Mouse (Mus musculus) T-helper 1 cell (primary cell): ENCODE results near the gene Gm973.

Source experiments
- in situ Hi-C: fragments of 300-600 bp; cut with MboI, MseI; formaldehyde crosslinking; loops from one replicate; pipeline ENCODE4 v1.15.1; 2025; ENCODE audit warnings: high pct_unique_total_duplicates

Gene Gm973

DNA sequence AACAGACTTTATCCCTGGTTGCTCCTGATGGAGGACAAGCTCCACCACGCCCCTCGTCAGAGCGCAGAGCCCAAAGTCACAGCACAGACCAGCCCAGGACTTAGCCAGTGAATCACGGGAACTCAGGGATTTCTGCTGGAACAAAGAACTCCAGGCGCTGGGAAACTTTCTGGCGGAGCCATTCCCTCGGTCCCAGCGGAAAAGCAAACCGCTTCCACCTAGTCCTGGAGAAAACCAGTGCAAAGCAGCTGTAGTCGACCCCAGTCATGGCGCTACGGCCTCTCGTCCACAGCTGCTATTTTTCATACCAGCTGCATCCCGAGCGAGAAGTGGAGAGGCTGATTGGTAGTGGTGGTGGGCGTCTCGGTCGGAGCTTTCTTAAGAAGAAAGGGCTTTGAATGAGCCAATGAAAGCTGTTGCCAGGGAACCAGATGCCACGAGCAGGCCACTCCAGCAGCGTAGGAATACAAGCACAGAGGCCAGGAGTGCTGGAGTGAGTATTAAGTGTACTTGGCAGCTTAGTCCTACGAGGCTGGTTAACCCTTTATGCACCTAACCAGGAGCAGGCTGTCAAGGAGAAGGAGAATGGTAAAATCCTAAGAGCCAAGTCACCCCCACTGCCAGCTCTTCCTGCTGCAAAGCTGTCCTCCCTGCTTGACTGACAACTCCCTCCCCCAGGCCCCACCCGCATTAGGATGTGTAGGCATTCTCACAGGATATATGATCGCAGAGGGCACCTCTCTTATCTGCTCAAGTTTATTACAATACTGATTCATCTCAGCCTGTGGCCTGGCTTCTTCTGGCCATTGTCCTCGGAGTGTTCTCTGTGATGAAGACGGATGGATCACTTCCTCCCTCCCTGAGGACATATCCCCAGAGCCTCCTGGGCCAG is at the start of gene Gm973:
Gm973 (plus strand) TSS at position 239 of the 892 bp plus-strand sequence.
- in situ Hi-C loops = no loop called here

DNA sequence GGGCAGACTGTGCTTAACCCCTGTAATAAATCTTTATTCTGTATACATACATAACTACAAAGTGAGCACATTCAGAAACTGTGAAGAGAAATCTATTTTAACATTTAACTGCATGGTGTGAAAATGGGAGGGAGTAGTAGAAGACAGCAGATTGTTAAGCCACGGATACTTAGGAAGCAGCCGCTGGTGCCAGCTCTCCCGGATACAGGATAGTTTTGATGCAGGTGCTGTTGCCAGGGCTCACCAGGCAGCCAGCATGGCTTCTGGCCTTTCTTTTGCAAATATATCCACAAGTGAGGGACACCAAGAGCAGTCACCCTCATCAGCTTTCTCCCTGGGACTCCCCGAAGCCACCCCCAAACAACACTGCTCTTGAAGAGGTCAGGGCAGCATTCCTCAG is 46.9 kb upstream of the Gm973 start:
- in situ Hi-C loops = no loop called here

DNA sequence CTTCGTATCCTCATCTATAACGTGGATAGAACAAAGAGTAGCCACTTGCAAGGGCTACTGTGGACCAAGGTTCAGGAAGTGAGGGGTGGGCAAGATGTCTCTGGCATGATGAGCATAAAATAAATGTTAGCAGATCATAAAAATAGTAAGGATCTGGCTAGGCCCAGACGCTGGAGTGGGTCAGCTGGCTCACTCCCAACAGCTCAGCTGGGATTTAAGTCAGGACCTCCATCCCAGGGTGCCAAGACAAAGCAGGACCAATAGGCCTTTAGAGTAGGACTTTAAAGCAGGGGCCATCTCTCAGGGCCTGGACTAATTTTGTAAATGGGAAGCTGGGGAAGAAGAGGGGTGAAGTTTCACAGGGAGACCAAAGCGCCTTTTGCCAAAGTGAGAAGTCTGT is 45.3 kb upstream of the Gm973 start:
- in situ Hi-C loops = no loop called here

DNA sequence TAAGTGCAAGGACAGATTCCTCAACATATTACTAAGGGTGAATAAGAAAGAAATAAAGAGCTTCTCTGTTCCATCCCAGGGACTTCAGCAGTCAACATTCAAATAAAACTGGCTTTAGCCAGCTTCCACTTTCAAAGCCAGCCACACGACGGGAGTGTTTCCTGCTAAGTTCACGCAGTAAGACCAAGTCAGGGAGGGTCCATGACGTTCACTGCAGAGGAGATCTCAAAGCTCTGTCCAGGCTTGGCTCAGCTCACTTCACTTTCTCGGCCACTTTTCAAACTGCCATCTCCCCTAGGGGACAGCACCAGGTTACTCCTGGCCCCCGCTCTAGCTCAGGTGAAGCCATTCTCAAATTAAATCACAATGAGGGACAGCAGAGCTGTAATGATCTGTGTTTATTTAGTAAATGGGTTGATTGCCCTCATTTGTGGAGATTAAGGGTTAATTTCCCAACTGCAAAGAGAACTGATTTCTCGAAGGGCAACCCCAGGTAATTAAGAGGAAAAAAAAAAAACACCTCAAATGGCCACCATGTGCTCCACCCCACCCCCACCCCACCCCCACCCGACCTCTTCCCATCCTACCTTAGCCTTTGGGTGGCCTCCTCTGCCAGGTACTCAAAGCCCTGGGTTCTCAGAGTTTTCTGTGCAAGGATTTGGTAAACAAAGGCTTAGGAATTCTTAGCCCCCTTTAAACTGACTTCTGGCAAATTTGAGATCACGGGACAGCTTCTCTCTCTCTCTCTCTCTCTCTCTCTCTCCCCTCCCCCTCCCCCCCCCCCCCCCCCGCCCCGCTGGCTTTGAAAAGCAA is 43.5 kb upstream of the Gm973 start:
- in situ Hi-C loops = no loop called here

DNA sequence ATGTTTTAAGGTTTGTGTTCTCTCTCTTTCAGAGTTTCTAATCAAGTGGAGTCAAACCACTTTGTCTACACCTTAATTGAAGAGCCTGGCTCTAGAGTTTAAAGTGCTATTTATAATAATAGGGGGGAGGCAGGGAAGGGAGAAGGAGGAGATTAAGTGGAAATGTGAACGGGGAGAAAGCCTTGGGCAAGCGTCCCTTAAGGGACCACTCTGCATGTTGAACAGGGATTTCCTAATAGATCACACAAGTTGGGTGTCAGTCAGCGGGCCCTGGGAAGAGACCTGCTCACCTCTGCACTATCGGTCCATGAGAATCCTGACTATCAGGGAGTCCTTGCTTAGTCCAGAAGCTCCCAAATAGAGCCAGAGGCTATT is 42.9 kb upstream of the Gm973 start:
- in situ Hi-C loops = no loop called here

DNA sequence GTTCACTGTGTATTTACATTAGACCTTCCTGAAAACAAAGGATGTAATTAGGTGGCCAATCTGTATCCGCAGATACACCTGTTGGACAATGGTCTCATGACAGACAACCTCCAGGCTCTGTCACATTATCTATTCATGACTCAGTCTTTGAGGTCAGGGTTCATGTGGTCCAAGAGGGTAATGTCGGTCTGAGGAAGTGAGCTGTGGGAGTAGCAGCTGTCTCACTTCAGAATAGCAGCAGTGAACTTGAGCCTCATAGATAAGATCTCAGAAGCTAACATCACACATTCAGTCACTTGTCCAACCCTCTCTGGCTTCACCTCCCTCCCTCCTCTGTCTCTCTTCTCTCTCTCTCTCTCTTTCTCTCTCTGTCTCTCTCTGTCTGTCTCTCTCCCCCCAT is 40.4 kb upstream of the Gm973 start:
- in situ Hi-C loops = no loop called here

DNA sequence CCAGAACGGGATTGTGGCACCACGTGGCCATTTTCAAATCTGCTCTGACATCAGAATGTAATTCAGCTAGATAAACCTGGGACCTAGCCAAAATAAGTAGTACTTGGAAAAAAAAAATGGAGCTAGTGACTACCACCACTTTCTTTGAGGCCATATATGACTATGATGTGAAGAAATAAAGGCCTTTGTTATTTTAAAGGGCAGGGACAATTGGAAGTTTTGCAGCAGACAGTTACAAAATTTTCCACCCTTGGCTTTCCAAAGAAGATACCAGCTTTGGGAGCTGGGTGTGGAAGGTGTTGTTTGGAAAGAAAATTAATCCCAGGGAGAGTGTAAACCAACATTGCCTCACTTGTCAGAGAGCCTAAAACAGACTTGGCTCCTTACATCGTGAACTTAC is 37.2 kb upstream of the Gm973 start:
- in situ Hi-C loops = no loop called here

DNA sequence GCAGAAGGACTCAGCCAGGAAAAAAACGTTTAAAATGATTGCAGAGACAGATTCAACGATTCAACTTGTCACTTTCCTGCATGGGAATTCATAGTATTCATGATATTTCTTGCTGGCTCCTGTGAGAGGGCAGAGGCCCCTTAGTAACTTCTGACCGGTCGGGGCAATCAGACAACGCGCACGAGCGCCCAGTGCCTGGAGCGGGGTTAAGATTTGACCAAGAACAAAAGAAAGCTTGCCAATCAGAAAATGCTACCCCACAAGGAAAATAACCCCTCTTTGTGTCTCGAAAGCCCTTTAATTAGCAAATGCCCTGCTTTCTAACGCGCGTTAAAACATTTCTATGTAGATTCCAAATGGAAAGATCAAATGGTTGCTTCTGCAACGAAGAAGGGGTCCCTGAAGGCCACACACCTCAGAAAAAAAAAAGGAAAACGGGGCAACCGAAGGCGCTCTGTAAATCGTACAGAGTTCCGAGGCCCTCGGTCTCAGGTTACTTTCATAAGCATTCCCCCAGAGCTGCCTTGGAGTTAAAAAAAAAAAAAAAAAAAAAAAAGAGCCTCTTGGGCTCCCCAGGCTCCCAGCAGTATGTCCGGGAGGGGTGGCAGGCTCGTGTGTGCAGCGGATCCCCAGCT is 35.1 kb upstream of the Gm973 start:
- in situ Hi-C loops = no loop called here

DNA sequence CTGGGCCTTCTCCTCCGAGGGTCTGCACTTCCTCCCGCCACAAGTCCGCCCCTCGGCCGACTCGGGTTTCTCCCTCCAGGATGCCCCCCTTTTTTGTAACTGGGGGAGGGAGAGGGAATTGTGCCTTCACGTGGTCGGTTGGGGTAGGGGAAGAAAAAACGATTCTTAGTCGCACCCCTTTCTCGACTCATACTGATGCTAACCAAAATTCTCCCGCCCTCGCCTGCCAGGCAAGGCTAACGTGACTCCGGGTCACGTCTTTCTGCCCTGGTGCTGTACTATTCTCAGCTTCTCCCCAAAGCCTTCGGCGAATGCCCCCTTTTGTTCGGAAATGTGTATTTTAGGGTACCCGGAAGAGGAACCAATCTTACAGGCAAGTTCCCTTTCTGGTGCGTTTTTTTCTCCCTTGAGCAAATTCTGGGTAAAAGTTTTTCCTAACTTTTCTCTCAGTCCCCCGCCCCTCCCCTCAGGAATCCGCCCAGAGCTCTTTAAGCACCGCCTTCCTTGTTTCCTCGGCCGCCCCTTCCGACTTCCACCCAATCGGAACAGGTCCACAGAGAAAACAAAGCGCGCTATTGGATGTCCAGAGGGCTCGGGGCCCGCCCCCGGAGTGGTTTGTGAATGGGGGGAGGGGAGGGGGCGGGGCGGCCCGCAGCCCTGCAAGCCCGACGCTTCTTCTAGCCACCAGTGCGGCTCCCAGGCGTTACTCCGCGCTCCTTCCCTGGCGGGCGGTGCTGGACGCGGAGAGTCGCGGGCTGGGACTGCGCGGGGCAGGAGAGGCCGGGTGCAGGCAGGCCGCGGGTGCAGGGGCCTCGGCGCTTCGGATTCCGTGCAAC is 34.4 kb upstream of the Gm973 start:
- in situ Hi-C loops = no loop called here

DNA sequence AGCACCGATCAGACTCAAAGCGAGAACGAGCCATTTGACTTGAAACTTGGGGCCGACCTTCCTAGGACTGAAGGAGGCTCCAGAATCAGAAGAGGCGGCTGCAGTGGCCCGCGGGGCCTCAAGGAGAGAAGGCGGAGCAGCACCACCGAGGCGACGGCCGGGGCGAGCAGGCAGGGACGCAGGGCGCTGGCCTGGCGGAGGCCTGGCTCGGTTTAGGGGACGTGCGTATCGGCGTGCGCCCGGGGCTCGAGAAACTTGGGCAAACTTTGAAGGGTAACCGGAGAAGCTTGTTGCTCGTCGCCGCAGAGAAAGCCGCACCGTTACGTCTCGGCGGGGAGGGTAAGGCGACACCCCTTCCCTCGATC is 33.8 kb upstream of the Gm973 start, which contains the start of gene Fzd7:
Fzd7 (plus strand) TSS at position 94 of the 365 bp plus-strand sequence.
- in situ Hi-C loops = no loop called here

DNA sequence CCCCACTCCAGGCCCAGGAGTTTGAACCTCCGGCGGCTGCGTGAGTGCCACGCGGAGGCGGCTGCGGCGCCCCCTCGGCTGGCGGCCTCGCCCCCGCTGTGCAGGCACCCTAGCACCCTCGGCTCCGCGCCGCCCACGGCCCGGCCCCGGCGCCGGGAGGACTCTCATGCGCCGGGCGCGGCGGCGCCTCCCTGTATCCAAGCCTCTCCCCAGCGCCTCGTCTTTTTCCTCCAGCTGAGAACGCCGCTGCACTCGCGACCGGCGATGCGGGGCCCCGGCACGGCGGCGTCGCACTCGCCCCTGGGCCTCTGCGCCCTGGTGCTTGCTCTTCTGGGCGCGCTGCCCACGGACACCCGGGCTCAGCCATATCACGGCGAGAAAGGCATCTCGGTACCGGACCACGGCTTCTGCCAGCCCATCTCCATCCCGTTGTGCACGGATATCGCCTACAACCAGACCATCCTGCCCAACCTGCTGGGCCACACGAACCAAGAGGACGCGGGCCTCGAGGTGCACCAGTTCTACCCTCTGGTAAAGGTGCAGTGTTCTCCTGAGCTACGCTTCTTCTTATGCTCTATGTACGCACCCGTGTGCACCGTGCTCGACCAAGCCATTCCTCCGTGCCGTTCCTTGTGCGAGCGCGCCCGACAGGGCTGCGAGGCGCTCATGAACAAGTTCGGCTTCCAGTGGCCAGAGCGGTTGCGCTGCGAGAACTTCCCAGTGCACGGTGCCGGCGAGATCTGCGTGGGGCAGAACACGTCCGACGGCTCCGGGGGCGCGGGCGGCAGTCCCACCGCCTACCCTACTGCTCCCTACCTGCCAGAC is 33.2 kb upstream of the Gm973 start:
- in situ Hi-C loops = no loop called here

DNA sequence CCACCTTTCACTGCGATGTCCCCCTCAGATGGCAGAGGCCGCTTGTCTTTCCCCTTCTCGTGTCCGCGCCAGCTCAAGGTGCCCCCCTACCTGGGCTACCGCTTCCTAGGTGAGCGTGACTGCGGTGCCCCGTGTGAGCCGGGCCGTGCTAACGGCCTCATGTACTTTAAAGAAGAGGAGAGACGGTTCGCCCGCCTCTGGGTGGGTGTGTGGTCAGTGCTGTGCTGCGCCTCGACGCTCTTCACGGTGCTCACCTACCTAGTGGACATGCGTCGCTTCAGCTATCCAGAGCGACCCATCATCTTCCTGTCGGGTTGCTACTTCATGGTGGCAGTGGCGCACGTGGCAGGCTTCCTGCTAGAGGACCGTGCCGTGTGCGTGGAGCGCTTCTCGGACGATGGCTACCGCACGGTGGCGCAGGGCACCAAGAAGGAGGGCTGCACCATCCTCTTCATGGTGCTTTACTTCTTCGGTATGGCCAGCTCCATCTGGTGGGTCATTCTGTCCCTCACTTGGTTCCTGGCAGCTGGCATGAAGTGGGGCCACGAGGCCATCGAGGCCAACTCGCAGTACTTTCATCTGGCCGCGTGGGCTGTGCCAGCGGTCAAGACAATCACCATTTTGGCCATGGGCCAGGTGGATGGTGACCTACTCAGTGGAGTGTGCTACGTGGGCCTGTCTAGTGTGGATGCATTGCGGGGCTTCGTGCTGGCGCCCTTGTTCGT is 32.4 kb upstream of the Gm973 start:
- in situ Hi-C loops = no loop called here

DNA sequence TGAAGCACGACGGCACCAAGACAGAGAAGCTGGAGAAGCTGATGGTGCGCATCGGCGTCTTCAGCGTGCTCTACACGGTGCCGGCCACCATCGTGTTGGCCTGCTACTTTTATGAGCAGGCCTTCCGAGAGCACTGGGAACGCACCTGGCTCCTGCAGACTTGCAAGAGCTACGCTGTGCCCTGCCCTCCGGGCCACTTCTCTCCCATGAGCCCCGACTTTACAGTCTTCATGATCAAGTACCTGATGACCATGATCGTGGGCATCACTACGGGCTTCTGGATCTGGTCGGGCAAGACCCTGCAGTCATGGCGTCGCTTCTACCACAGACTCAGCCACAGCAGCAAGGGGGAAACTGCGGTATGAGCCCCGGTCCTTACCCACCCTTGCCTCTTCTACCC is 31.8 kb upstream of the Gm973 start:
- in situ Hi-C loops = no loop called here

DNA sequence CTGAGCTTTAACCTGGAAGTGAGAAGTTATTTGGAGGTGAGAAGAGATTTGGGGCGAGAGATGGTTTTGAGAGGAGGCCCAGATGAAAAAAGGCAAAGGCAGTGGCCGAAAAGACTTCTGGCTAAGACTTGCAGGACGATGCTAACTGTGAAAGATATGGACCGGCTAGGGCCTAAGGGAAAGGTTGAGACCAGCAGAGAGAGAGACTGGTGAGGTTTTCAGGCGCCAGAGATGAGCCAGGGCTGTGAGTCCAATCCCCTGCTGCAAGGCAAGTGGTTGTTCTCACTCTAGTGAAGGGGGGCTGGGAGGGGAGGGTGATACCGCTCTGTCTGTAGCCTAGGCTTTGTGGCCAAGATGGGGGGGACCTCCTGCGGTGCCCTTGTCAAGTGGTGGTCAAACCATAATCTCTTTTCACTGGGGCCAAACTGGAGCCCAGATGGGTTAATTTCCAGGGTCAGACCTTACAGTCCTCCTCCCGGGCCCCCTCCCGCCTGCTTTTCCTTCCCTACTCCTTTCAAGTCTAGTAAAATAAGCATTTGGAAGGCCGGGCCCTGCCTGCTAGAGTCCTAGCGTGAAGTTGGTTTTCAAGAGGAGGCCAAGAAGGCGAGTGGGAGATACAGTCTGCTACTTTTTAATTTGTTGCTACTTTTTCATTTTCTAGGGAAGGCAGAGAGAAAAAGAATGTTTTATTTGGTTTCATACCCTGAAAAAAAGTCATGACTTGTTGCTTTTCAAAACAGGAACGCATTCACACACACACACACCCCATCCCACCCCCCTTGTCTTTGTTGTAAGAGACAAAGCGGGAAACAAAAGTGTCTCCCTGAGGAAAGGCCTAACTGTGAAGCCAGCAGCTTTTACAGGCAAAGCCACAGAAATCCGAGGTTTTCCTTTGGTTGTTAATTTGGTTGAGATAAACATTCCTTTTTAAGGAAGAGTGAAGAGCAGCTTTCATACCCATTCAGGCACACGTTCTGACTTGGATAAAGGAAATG is 31.0 kb upstream of the Gm973 start:
- in situ Hi-C loops = no loop called here

DNA sequence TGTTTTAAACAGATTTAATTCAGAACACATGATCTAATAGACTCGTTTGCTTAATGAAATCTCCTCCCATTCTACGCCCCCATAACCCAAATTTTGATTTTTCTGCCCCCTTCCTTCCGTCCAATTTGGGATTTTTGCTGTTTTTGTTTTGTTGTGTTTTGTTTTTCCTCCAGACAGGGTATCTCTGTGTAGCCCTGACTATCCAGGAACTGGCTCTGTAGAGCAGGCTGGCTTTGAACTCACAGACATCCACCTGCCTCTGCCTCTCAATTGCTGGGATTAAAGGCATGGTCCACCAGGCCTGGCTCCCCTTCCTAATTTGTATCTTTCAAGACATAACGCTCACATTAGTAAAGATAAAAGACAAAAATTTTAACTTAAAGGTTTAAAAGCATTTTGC is 30.3 kb upstream of the Gm973 start:
- in situ Hi-C loops = no loop called here

DNA sequence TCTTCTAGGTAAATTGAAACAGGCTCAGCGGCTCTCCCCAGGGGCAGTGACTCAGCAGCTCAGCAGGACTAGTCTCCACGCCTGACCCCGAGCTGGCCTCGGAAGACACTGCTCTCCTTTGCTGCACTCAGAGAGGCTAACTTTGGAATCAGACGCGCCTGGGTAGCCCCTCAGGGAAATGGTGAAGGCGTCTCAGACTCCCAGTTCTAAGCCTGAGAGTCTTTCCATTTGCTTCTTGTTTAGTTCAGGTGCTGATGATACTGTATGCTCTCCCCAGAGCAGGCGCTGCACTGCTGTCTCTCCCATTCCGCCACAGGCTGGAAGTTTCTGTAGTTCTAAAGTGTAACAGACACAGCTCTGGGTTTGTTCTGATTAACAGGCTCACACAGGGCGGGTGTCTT is 28.4 kb upstream of the Gm973 start:
- in situ Hi-C loops = no loop called here

DNA sequence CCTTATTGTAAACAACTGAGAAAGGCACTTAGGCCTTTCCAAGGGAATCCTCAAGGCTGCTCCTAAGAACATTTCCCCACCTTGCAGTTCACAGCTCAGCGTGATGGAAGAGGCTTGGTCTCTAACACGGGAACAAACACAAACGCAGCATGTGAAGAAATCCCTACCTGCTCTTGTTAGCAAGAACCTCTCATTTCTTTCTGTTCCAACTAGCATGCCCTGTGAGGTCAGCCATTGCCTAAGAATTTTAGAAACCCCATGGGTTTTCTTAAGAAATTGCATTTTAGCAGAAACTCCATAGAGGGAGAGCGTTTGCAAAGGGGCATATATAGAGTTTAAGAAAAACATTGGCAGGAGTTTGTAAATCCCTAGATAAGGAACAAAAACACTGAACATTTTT is 27.6 kb upstream of the Gm973 start:
- in situ Hi-C loops = no loop called here

DNA sequence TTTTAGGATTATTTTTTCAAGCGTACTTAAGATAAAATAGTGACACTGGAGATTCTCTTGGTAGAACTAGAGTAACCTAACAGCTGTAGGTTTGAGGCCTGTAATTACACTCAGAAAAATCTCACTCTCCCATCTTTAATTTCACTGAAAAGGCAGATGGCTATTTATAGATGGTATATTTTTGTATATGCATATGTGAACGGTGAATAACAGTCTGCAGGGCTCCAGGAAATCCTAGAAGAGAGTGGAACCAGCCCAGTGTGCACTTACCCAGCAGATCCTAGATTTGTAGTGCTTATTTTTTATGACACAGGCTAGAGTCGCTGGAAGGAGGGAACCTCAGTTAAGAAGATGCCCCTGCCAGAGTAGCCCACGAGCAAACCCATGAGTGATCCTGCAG is 27.1 kb upstream of the Gm973 start:
- in situ Hi-C loops = no loop called here

DNA sequence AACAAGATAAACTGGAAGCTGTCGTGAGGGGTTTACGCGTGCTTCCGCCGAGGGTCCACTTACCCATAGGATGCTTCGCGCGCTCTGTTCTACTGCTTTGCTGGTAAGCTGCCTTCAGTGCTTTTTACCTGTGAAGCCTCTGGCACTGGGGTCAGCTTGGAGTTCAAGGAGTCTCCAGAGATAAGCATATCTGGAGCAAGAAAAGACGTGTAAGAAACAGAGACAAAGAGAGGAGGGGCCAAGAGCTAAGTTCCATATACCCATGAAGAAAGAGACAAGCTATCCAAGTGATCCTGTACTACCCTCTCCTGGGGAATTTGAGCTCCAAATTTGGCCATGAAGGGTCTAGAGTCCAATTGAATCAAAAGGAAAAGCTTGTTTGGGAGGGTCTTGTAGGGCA is 24.5 kb upstream of the Gm973 start:
- in situ Hi-C loops = no loop called here
